Mouse (Mus musculus): ENCODE results near the gene 4933421I07Rik.

Gene 4933421I07Rik

GRCm38 (mm10) chr7:42447850-42448249 is at the start of gene 4933421I07Rik:
4933421I07Rik (minus strand) TSS chr7:42448120.
- DNase-seq (ENCODE audit: low read depth, low spot score), result no peak

- DNase-seq (ENCODE audit: low read depth, low spot score), result peak; percentile 96
Measured at GRCm38 (mm10) chr7:42497356-42497755, 49.4 kb upstream of the 4933421I07Rik start.

DNA sequence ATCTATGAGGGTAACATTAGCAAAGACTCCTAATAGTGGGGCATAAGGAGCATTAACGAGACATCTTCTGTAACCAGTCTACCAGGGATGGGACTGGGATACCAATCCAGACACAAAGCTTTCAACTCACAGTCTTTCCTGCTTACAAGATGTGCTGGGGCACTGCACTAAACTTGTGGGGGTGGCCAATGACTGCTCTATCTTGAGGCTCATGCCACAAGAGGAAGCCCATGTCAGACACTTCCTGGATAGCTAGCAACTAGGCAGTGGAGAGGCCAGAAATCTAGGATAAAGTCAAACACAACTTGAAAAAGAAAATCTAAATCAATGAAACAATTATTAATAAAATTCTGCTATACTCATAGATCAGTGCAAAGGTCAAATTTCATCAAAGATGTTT is 48.3 kb upstream of the 4933421I07Rik start:
- DNase-seq (ENCODE audit: low read depth, low spot score), result no peak

DNA sequence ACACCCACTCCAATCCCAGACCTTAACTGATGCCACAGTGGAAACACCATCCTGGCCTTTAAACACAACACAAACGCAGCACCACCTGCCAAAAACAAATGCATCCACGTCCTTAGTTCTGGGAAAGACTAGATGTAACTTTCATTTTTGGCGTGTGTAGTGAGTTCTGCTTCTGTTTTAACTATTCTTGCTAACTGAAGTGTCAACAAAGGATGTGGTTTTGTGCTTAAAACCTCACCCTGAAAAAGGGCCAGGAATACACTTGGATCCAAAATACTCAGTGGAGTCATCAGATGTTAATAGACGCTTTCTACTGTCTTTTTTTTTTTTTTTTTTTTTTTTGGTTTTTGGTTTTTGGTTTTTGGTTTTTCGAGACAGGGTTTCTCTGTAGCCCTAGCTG is 42.9 kb upstream of the 4933421I07Rik start:
- DNase-seq (ENCODE audit: low read depth, low spot score), result no peak

- DNase-seq (ENCODE audit: low read depth, low spot score), result no peak
Measured at GRCm38 (mm10) chr7:42490358-42490757, 42.4 kb upstream of the 4933421I07Rik start.

DNA sequence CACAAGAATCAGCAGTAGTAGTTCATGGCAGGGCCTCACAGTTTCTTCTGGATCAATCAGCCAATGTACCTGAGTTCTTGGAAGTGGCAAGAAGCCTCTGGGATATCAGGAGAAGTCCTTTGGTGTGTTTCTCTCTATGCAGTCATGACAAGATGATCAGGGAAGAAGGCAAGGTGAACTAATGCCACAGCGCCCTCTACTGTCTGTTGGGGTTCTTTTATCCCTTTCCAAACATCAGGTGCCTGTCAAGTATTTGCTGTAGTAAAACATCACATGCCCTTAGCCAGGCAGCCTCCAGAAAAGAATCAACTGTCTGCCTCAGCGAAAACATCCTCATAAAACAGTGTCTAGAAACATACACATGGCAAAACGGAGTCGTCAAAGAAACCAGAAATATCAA is 6.7 kb upstream of the 4933421I07Rik start:
- peak; percentile 75 for DNase-seq (ENCODE audit: low read depth, low spot score)

DNA sequence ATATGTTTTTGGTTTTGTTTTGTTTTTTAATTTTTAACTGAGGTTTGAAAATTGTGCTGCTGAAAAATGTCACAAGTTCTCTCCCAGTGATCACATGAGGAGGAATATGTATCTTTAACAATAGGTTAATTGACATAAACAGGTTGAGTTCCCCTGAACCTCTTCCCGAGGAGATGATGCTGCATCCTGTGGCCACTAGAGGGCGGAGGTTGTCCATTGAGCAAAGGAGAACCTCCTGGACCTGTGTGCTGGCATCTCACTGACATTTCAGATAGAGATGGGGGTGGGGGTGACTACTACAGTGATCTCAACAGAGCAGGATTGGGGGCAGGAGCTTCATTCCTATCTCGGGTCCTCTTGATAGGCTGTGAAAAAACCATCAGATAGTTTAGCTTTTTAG is 2.7 kb upstream of the 4933421I07Rik start:
- peak; percentile 68 for DNase-seq (ENCODE audit: low read depth, low spot score)

DNA sequence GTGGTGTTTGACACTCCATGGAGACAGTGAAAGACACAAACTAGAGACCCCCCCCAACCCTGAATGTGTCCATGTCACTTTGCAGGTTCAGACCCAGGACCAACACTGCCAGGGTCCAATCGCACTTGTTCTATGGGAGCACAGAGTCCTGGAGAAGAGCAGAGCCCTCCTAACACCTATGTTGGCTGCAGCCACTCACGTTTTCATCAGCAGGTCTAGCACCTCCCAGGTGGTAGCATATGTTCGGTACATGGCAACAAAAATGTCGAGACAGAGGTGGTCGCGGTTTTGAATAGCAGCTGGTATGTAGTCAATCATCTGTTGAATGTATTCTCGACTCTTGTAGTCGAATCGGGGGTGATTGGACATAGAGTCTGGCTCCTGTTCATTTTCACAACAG is 568 bp downstream of the 4933421I07Rik start:
- no peak for DNase-seq (ENCODE audit: low read depth, low spot score)

All from ES-CJ7 (cell line).